Mouse (Mus musculus) bone marrow, adult 2 months (tissue): ENCODE results near the gene Wnk4.

Source experiments
- CTCF ChIP-seq: fragments of 200-500 bp; IDR thresholded peaks from 2 replicates; pipeline ENCODE4 v1.5.1; 2011; ENCODE audit warnings: low read length, control low read depth; ENCODE audit not compliant: control insufficient read depth, insufficient read depth
- POLR2A ChIP-seq: fragments of 200-500 bp; IDR thresholded peaks from 2 replicates; pipeline ENCODE4 v1.6.1; 2011; ENCODE audit warnings: low read depth, mild to moderate bottlenecking, control low read depth, low read length, borderline replicate concordance; ENCODE audit not compliant: control insufficient read depth

- TF ChIP-seq CTCF (no peak), POLR2A (no peak)
Observed at GRCm38 (mm10) chr11:101260826-101261380, 536 bp downstream of the Wnk4 start.
